Mouse (Mus musculus) spleen, postnatal 36 days (tissue): ENCODE results near the gene Rgs7bp.

Experiments used
- DNase-seq, 2 experiments: peaks; one replicate each; pipeline ENCODE4 v3.0.0; 2022; ENCODE audit warnings: low spot score in 2 of 2, mixed read lengths in 1 of 2

Rgs7bp gene

DNA sequence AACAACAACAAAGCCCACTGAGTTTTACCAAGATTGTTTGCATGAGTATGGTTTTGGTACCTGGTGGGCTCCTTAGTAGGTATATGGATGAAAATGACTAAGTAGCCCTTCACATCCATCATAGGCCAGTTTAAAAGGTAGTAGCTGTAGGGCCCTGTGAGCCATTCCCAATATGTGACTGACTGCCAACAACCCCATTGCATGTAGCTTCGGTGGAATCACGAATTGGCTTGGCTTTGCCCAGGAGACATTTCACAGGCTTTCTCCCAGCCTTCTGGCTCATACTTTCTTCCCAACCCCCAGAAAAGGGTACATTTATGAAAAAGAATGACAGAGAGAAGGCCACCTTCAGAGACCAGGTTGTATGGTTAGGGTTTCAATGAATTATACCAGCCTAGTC, 45.8 kb downstream of the Rgs7bp start:
- DNase-seq: no peak

DNA sequence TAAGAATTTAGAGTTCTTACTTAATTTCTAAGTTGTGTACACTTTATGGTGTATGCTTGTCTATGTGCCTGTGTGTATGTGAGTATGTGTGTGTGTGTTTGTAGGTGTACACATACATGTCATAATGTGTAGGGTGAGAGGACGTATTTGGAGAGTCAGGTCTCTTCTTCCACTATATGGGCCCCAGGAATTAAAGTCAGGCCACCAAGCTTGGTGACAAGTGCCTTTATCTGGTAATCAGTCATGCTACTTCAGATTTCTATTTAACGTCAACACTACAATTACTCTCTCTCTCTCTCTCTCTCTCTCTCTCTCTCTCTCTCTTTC, 51.9 kb downstream of the Rgs7bp start:
- DNase-seq: no peak

DNA sequence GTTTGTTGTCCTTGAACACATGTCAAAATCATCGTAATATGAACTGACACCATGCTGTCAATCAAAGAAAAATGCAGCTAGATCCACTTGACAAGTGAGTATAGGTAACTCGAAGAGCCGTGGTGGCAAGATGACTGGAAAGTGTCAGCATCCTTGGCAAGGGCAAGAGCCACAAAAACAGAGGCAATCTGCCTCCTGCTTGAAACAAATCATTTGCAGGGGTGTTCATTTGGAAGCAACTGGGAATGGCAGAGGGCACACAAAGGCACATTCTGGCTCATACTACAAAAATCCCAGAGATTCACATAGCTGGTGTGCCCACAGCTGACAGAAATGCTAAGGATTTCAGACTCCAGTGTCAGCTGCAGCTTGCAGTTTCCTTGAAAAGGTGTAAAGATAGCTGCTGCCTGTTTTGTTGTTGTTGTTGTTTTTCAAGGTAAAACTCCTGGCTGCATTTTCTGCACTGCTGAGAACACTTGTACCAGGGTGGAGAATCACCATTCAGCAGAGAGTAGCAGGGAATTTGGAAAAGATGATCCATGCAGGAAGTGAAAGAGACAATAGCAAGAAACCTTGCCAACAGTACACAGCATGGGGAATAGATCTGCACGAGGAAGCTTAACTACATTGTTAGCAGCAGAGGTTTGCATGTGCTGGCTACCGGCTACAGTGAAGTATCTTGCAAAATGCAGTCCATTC, 52.4 kb downstream of the Rgs7bp start:
- no peak for DNase-seq

DNA sequence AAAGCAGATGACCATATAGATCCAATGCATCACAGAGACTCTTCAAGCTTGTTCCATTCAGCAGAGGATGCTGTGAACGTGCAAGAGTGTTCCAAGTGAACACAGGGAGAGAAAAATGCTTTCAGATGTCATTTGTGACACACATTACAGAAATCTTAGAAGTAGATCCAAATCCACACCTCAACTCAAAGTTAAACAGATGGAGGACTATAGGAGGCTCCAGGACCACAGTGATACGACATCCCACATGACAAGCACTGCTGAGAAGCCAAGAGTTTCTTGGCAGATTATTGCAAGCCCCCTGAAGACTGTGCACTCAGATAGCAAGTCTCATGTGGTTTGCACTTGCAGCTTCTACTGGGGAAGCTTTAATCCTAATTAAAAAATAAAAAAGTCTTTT, 53.0 kb downstream of the Rgs7bp start:
- no peak for DNase-seq

DNA sequence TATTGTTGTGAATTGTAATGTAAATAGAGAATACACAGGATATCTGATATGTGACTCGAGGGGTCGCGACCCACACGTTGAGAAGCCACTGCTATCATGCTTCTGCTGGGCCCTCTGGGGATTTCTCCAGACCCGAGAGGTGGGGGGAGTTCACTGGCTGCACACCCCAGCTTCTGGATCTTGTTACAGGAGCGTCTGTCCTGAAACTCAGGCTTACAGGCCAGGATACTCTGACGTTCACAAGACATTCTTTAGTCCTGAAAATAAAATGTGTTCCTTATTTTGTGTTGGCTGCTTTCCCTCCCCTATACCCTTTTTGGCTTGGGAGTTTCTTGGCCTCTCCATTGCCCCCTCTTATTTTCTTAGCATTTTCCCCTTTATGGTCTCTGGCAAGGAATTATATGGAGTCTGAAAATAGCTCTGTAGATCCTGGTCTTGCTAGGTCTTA, 65.9 kb downstream of the Rgs7bp start:
- no peak for DNase-seq

DNA sequence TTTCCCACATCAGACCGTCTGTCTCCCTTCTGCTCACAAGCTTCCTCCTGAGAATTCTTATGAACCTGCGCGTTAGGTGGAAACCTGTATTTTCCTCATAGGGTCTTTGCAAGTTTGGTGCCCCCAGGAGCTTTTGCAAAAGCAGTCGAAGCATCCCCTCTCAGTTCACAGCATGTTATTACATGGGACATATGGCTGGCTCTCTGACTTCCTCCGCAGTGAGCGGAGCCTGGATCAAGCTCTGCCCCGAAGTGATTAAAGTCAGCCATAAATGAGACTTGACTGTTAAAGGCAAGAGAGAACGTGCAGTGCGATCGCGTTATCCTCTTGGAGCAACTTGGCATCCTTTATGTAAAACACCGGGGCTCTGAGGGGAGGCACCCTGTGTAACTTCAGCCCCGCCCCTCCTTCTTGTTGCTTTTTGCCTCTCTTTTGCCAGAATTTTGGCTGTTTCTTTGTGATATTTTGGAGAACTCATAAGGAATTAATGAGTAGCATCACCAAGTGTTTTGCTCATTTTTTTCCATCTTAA, 66.7 kb downstream of the Rgs7bp start:
- no peak for DNase-seq

DNA sequence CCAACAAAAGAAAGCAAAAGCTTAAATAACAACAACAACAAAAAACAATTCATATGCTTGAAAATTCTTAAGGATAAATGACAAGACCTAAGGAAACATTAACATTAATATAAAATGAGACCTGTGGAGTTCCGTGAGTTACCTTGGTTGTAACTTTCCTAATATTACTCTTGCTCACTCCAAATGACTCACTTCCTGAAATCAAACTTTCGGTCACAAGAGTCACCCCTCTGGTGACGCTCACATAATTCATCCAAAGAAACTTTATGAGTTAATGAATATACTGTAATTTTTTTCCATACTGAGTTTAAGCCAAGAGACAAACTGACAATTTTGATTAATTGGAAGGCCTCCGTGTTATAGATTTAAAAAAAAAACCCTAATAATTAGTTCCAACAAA, 69.0 kb downstream of the Rgs7bp start:
- no peak for DNase-seq

DNA sequence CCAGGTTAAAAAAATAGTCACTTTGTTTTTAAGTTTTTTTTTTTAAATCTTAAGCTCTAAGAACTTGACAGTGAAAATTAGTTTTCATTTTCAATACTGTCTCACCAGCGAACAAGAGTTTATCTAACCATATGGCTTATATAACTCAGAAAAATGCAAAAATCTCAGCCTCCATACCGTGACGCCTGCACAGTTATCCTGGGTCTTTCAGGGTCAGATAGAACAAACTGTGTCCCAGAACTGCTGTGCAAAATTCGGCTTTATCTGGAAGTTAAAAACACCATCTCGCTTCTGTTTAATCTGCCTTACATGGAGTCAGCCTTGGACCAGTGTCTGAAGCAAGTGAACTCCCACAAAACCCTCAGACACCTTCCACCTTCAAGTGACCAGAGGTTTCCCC, 70.7 kb downstream of the Rgs7bp start:
- DNase-seq: no peak

DNA sequence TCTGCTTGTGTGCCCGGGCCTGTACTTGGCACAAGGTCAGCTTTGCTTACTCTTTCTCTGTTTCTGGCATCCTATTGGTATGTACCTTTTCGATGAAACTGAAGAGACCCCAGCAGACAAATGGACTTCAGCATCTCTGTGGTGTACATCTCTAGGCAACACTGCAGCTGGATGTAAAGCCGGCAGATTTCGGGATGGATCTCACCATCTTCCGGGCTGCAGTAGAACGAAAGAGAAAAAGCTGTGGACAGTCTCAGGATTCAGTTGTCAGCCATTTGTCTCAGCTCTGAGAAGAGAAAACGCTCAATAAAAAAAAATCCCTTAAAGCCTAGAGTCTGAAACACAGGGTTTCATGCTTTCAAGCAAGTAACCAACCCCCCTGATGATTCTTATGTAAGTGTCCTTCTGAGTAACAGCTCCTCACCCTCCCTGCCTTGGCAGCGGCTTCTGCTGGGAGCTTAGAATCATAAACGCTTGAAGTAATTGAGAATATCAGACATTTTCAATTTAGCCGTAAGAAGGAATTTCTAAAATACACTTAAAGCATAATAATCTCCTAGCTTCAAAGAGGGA, 71.9 kb downstream of the Rgs7bp start:
- no peak for DNase-seq

DNA sequence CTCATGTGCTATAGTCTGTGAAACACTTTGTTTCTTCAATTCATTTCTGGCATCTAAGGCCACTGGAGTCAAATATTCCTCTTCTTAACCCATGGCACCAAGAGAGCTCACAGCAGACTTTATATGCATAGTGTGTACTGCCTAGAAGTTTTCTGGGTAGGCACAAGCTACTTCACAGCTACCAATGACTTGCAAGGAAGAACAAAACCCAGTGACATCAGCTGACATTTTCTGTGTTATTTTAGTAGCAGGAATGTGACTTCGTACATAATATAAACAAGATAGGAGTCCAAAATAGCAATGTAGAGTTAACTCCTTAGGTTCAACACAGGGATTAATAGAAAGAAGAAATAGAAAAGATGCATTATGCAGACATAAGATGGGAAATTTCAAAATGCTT, 76.6 kb downstream of the Rgs7bp start:
- no peak for DNase-seq

DNA sequence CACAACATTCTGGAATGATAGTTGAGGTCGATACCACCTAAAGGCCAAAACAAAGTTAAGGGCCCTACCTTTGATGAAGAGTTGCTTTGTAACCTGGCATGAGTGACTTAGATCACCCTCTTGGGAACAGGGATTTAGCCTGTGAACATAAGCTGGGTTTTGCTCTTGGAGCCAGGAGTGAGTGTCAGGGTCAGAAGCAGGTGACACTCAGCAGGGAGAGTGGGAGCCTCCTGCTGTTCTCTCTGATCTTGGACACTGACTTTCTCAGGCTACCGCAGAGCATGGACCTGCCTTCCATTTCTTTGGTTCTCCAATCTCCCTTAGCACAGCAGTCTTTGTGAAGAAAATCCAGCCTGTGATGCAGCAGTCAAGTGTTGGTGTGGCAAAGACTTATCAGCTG, 87.2 kb downstream of the Rgs7bp start:
- DNase-seq: no peak

DNA sequence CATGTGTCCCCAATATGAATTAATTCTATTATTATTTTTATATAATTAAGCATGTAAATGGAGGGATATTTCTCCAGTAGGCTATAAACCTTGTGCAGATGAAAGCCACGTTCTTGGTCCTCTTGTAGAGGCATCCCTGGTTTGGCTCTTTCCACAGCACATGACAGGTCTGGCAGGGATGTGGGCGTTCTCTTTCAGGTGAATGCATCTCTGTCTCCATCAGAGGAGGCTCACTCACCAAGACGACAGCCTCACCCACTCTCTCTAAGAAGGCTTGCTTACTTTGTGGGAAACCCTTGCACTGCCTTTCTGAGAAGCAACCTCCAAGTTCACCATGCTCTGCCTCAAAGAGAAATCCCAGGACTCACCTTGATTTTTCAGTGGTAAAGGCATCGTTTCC, 91.0 kb downstream of the Rgs7bp start:
- DNase-seq: no peak

DNA sequence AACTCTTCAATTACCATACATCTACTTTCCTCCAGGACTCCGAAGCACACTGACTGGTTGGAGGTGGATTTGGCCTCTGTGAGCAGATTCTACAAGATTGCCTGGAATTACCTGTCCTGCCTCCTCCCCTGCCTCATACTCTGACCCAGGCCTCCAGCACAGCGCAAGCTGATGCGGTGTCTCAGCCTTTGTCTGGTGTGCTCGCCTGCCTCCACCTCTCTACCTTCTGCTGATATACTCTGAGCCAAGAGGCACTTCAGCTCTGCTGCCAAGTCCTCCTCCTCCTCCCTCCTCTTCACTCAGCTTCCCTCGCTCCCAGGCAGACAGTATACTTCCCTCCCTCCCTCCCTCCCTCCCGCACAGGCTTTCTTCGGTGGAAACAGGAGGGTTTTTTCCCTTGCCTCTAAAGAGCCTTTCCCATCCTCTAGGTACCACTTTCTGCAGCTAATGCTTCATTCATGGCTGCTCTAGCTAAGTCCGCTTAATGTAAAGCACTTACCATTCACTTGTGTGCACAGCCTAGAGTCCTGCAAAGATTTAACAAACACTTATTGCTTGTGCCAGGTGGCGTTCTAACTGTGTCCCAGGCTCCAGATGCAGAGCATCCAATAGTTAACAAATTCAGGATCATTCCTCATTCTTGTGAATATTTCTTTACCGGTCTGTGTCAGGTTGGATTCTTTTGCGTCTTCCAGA, 91.9 kb downstream of the Rgs7bp start:
- no peak for DNase-seq

DNA sequence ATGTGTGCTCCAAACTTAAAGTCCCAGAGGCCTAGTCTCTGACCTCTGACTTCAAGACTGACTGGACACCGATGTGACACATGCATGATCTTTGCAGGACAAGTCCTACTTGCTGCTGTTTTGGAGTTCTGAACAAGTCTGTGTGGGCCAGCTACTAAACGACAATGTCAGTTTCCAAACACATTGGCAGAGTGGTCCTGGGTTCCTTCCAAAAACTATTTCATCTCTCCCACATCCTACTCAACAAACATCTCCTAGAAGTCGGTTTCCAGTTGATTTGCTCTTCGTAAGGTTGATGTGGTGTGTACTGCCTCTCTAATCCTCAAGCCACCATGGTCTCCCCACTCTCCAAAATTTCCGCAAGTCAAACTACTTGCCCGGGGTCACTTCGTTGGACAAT, 92.6 kb downstream of the Rgs7bp start:
- DNase-seq: no peak

DNA sequence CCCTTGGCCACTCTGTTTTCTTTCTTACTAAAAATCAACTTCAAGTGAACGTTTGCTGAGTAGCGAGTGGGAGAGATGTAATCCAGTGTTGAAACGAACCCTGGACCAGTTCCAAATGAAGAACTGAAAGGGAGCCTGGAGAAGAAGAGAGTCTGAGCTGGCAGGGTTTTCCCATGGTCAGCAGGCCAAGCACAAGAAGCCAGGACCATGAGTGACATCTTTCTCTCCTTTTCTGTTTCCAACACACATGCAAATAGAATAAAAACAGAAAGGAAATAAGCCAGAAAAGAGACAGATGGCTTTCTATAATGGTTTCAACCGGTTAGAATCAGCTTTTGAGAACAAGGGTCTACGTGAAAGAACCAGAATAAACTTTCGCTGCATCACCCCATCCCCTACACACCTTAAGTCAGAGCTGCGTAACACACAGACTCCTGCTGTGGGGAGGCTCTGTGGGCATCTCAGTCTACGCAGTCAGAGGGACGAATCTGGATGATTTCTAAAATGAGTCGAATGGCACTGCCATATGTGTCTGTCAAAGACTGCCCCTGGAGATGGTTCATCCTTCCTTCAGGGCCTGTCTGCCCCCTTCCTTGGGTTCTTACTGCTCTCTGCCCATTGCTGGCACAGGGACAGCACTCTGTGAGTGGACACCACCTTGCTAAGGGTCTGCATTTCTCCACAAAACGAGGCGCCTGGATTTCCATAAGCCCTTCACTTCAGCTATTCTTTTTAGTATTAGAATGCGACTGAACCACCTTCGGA, 93.6 kb downstream of the Rgs7bp start:
- no peak for DNase-seq

DNA sequence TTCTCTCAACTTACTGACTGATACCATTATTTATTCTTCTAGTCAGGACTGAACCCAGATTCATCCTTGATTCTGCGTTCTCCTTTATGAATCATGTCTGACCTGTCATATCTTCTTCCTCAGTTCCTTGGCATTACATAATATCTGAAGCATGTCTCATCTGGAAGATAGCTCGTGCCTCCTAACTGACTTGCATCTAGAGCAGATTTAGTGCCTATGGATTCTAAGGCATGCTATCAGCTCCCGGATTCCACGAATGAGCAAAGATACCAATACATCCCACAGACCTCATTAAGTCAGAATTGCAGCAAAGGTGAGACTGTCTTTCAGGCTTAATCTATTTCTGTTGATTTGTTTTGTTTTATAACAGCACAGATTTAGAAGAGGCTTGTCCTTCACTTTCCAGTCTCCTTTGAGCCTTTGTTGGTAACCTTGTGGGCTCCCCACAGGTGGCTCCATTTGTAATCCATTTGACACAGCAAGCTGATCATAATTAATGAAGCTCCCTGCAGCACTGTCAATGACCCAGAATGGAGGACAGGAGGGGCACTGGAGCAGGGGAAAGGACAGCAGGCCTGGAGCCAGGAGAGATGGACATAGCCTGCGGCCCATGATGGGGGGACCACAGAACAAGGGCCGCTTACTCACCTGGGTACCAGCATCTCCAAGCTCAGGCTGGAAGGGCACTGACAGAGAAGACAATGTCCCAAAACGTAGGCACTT, 94.4 kb downstream of the Rgs7bp start:
- no peak for DNase-seq

DNA sequence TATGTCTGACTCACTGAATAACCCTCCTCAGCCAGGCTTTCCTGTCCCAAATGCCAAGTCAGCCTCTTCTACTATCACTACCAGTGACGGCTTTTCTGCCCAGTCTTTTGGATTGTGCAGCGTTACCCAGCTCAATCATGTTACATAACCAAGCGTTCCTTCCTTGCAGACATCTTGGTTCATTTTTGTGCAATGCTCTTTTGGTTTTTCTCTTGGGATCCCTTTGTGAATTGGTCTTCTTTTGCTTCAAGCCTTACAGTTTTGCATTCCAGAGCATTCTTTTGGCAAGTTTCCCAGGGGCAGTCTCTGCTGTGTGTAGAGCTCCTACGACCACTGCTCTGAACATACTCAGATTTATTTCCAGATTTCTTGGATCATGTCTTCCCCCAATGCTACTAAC, 95.0 kb downstream of the Rgs7bp start:
- no peak for DNase-seq

DNA sequence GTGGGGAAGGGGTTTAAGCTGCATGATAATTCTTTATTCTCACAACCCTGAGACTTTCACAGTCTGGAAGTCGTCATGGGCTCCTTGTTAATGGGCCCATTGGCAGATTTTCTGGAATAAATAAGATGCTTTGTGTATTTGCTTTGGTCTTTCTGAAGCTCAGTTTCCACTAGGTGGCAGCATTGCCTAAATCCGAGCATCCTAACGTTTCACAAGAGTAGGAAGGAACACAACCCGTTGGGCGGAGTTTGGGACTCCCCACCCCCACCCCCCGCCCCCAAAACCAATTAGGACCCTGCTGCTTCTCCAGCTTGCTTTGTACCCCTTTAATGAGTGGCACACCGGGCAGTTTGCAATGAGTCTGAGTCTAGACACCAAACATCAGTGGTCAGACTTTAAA, 106.8 kb downstream of the Rgs7bp start:
- peak; percentile 26 to 45 for DNase-seq

DNA sequence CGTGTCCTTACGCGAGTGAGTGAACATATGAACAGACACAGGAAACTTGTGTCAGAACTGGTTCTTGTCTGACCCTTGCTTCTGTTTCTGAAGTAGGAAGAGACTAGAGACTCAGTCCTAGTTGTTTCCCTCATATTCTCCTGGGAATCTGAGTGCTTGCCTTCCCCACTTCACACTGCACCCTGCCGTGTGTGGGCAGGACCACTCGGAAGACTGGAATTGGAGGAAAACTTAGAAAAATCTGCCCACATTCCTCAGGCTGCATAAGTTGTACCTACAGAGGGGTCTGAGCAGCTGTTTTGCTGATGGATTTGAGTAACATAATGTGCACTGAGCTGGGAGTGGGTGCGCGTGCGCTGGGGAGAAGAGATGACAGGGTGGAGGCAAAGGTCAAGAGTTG, 114.2 kb downstream of the Rgs7bp start:
- no peak for DNase-seq

DNA sequence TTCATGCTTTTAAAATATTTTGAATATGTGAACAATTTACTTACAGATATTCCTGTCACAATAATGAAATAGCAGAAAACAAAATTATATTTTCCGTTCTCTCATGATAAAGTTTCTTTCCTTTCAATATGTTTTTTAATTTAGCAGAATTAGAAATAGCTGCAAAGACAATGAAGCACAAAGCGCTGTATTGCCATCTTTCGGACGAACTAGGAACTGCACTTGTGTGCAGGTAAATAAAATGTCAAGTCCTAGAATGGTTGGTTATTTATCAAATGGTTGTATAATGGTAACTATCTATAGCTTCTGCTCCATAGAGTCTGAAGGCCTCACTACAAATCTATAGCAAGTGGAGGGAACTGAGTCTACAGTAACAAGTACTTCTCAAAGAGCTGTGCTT, 114.9 kb downstream of the Rgs7bp start:
- peak; percentile 14 to 15 for DNase-seq

DNA sequence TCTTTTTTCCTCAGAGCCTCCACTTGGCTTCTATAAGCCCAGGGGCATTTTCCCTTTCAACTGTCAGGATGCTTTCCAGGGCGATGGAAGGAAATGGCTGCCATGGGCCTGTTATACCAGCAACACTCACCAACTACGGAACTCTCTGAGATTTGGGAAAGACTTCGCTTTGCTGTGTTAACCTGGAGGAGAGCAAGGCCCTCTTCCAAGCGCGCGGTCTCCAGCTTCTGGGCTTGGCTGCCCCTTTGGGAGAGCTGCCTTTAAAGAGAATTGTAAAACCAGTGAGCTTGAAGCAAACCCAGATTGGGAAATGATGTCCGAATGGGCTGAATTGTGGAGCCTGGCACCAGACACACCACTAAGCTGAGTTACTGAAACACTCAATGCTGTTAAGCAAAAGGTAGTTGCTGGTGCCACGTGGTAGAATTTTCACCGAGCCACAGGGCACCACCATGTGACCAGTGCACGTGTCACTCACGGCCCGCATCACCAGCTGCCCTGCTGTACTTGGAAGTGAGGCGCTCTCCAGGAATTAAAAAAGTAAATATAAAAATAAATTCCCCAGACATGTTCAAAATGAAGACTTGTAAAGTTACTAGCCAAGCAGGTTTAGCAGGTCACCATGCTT, 115.7 kb downstream of the Rgs7bp start:
- DNase-seq: no peak
